Mouse (Mus musculus) olfactory bulb, adult 2 months (tissue): Measurements from ENCODE around the gene 1500011B03Rik.

ENCODE experiments used
- CTCF ChIP-seq: fragments of 200-500 bp; IDR thresholded peaks from 2 replicates; pipeline ENCODE4 v1.5.1; 2012; ENCODE audit warnings: low read depth, mild to moderate bottlenecking, low read length, moderate library complexity; ENCODE audit not compliant: insufficient read depth
- POLR2A ChIP-seq: fragments of 200-500 bp; IDR thresholded peaks from 2 replicates; pipeline ENCODE4 v1.6.1; 2012; ENCODE audit warnings: mild to moderate bottlenecking, low read depth, low read length, moderate library complexity; ENCODE audit not compliant: insufficient read depth

DNA sequence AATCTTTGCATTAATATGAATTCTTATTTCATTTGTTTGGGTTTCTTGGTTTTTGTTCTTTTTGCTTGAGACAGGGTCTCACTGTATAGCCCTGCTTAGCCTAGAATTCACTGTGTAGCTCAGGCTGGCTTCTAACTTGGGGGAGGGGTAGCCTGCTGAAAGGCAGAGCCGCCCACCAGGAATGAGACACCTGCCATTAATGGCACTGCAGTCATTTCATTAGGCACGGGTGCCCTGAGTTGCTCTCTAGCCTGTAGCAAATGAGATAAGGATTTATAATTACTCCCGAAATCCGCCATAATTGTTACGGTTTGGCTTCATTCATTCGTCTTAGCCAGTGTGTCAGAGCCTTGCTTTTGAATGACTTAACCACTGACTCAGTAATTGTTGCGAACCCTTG lies 47.1 kb downstream of the 1500011B03Rik start:
- TF ChIP-seq POLR2A (no peak), CTCF (no peak)
